Mouse (Mus musculus) retina, embryonic 14.5 days (tissue): Measurements from ENCODE around the gene Adamts17.

Experiments used
- DNase-seq: peaks from one replicate; pipeline ENCODE4 v3.0.0-alpha.2; 2015; ENCODE audit warnings: low spot score

Adamts17 gene

DNA sequence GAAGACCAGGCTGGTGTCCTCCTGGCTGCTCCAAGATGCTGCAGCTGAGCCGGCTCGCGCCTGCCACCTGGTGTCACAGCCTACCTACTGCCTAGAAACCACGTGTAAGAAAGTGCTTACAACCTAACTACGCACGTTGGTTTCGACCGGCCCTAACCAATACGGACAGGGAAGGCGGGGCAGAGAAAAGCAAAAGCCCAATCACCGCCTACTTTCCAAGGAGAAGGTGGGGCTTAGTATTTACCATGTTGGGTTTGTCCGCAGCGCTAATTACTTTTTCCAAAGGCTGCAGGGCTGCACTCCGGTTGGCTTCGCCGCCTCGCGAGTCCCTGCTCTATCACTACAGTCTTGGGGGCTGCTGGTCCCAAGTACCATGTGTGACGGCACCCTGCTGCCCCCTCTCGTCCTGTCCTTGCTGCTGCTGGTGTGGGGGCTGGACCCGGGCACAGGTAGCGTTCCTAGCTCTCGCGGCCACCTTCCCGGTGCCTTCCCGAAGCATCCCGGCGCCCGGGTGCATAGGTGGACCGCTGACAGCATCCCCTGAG, at the start of gene Adamts17:
Gene Adamts17, plus strand, starts transcription at position 273 of the 545 bp plus-strand sequence.
- peak; percentile 95 for DNase-seq

DNA sequence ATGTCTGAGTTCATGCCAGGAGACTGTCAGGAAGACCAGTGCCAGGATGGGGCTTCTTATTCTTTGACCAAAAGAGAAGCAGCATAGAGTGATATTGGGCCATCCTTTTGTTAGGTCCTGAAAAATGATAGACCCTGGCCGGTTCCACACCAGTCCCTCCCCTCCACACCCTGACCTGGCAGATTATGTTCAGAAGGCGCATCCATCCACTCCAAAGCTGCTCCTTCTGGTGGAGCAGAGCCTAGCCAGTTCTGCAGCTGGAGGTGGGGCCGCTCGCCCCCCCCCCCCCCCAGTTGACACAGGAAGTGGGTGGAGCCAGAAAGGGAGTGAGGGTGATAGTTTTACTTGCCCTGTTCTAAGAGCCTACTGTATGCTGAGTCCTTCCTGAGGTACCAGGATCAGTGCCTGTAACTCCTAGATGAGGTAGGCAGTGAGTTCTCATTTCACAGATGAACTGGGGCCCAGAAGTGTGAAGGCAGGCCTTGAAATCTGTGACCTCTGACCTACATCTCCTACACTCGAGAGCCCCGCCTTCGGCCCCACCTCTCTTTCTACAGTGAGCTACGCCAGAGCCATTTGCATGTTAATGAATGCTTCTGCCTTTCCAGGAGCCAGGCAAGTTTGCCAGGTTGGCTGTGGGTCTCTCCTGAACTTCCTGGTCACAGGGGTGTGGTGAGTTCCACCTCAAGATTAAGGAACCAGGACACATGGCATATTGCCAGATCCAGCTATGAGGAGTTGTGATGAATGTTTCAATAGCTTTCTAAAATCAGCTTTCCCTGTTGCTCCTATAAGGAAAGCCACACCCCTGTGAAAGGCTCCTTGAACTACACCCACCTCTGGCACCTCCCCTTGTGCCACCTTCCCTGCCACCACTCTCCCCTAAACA, 49.4 kb upstream of the Adamts17 start:
- DNase-seq = no peak

DNA sequence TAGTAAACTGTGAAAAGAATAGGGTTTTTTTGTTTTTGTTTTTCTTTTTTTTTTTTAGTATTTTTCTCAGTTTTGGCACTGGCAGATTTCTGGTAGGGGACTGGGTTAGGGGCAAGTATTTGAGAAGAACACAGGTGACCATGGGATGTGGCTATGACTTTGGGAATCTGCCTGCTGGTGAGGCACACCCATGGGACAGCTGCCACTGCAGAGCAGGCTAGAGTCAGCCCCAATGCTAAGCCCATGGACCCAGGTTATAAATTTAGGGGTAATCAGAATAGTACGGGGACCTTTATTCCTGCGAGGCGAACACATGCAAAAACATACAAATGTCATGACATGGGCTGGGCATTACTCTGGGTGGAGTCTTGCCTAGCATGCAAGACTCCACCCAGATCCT, 48.5 kb upstream of the Adamts17 start:
- DNase-seq = no peak

- DNase-seq = no peak
These were observed 42.6 kb upstream of the Adamts17 start for GRCm38 (mm10) chr7:66796909-66797308.

DNA sequence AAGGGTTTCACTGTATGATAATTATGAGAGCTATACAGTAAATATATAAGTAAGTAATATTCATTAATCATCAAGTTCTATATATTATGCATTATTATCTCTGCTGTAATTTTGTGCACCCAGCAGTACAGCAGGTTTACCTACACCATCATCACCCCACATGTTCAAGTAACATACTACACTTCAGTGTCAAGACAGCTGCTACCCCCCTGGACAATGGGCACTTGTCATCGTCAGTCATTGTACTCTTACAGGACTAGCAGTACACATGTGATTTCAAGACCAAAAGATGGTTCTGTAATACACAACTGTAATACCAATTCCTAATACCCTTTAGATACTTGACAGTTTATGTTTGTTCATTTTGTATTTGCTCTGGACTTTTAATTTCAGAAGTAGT, 42.2 kb upstream of the Adamts17 start:
- DNase-seq = no peak

- no peak for DNase-seq
These were observed 40.7 kb upstream of the Adamts17 start for GRCm38 (mm10) chr7:66798826-66799225.

DNA sequence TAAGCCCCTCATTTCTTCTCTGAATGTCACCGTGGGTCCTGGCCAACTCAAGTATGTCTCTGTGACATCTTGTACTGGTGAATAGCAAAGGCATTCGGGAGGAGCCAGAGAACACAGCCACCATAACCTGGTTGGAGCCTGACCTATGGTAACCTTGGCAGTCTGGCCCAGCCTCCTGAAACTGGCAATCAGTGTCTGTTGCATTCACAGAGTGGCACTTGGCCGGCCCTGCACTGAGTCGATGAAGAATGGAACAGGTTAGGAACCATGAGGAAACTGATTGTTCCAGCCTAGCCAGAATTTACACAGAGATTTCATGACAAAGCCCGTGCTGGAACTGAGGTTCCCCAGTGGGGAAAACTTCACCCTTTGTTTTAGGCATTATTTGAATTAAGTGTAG, 38.8 kb upstream of the Adamts17 start:
- DNase-seq = no peak

DNA sequence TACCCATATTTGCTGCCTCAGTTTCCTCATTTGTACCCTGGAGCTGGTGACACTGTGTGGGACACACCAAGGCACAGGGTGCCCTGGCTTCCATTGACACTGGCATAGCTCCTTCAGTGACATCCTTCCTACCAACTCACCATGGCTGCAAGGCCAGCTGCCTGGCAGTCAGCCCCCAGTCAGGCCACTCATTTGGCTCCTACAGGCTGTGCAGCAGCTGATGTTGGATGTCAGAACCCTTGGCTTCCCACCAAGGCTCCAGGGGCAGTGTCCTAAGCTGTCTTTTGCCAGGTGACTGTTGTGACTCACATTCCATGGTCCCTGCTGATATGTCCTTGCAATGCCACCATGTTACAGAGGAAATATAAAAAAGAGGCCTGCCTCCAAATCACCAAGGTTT, 37.8 kb upstream of the Adamts17 start:
- no peak for DNase-seq

GRCm38 (mm10) chr7:66803798-66804197, 35.7 kb upstream of the Adamts17 start:
- DNase-seq = no peak

- DNase-seq = no peak
These were observed 32.7 kb upstream of the Adamts17 start for GRCm38 (mm10) chr7:66806801-66807200.

- DNase-seq = no peak
These were observed 29.1 kb upstream of the Adamts17 start for GRCm38 (mm10) chr7:66810436-66810835.

DNA sequence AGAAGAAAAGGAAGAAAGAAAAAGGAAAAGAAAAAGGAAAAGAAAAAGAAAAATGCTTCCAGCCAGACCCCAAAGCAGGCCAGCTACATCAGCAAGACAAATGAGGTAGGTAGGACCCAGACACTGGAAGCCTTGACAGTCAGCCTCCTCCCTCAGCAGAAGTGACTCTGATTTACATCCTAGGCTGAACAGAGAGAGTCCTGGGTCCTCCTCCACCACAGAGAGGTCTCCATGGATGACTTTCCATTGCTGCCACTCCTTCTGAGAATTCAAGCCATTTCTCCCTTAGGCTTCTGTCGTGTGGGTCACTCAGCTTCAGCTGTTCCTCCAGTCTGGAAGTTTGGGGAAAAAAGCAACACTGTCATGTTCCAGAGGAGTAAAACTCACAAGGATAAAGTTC, 28.2 kb upstream of the Adamts17 start:
- DNase-seq = no peak

DNA sequence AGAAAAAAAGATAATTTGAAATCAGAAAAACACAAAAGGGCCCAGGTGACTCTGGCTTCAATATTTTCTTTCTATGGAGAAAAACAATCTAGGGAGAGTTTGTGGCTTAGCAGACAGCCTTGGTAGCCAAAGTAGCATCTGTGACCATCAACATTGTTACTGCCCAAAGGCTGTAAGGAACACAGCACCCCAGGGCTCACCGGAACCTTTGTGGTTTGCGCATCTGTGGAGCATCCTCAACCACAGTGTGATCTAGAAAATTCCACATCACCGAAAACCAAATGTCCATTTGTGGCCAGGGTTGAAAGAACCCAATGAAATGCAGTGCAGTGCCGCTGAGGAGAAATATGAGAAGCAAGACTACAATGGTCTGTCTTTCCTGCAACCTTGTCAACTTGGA, 27.2 kb upstream of the Adamts17 start:
- no peak for DNase-seq

GRCm38 (mm10) chr7:66812737-66813136, 26.8 kb upstream of the Adamts17 start:
- no peak for DNase-seq

GRCm38 (mm10) chr7:66813172-66813571, 26.4 kb upstream of the Adamts17 start:
- no peak for DNase-seq

GRCm38 (mm10) chr7:66815526-66815925, 24.0 kb upstream of the Adamts17 start:
- no peak for DNase-seq

DNA sequence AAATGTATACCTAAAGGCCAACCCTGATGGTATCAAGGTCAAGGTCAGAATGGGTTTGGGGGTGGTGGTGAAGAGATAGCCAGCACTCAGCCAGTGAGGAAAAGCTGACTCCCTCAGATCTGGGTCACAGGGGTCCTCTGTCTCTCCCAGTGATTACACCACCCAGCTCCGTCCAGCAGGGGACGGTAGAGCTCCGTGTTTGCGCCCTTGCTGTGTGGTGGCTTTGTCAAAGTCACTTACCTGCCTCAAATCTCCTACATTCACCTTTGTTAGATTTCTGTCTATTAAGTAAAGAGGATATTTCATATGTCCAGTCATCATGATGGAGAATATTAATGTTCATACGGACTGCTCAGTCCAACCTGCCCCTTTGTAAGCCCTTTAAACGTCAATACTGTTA, 19.5 kb upstream of the Adamts17 start:
- DNase-seq = peak; percentile 76

DNA sequence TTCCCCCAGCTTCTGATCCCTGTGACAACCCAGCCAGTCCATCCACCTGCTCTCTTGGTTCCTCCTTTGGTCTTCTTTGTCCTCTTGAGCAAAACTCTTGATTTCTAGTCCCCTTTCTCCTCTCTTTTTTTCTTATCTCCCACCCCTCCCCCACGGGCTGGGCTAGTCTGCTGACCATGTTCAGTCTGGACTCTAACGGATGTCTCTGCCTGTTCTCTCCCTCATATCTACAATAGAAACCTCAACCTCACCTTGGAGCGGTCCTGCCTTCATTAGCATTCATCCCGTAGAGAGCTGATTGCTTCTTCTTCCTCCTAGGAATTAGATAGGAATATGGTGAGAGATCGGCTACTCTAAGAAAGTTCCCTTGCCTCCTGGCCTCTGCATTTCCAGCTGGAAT, 8.7 kb upstream of the Adamts17 start:
- no peak for DNase-seq

- no peak for DNase-seq
These were observed 8.2 kb upstream of the Adamts17 start for GRCm38 (mm10) chr7:66831295-66831694.

- peak; percentile 69 for DNase-seq
These were observed 629 bp downstream of the Adamts17 start for GRCm38 (mm10) chr7:66840008-66840719.

GRCm38 (mm10) chr7:66841165-66841564, 1.6 kb downstream of the Adamts17 start:
- no peak for DNase-seq

GRCm38 (mm10) chr7:66842021-66842420, 2.5 kb downstream of the Adamts17 start:
- DNase-seq = peak; percentile 75

GRCm38 (mm10) chr7:66843846-66844245, 4.3 kb downstream of the Adamts17 start:
- DNase-seq = no peak
